Mouse (Mus musculus): ENCODE measurements around the gene Tmem50b. TPM values are rescaled to one million over a fixed set of nuclear protein-coding genes. Genes with fewer than 3 reads are reported as not detected.
"Not testable (repeated sequence)": the region's sequence is repeated elsewhere in the genome, so short reads cannot be mapped to it uniquely, and the experiment has no call there.

Tmem50b gene
- total RNA-seq (2021) (10 to 100 TPM; 60.0 to 62.2 TPM), polyA plus RNA-seq (2012; rRNA removed) (27.4 and 34.4 TPM in 2 replicates)
- long read RNA-seq, transcript Tmem50b-201 (7 exons, 2,347 nt) = major isoform, 66 of 74 reads
- long read RNA-seq, partial matches to known transcripts = 2 of 74 reads
- long read RNA-seq, other reads (novel, unspliced or antisense) = 6 of 74 reads

DNA sequence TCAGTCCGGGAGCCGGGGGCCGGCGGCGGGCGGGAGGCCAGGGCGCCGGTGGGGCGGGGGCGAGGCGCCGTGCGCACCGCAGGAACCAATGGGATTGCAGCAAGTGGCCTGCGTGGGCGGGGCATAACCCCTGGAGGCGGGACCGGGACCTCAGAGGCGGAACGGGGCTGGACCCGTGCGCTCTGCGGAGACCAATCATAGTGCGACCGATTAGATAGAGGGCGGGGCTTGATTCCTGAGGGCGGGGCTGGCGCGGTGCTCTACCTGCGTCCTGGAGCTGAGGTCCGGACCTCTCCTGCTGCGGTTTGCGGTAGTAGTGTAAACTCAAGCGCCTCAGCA, at the start of gene Tmem50b:
TSS of gene Tmem50b (minus strand) at position 129 of the 339 bp plus-strand sequence.
- peak; percentile 100 for DNase-seq

- DNase-seq = peak; percentile 98
Measured at GRCm38 (mm10) chr16:91646681-91647419, 49.2 kb upstream of the Tmem50b start, which contains the start of gene Gart. Gart (minus strand) TSS chr16:91646952.

DNA sequence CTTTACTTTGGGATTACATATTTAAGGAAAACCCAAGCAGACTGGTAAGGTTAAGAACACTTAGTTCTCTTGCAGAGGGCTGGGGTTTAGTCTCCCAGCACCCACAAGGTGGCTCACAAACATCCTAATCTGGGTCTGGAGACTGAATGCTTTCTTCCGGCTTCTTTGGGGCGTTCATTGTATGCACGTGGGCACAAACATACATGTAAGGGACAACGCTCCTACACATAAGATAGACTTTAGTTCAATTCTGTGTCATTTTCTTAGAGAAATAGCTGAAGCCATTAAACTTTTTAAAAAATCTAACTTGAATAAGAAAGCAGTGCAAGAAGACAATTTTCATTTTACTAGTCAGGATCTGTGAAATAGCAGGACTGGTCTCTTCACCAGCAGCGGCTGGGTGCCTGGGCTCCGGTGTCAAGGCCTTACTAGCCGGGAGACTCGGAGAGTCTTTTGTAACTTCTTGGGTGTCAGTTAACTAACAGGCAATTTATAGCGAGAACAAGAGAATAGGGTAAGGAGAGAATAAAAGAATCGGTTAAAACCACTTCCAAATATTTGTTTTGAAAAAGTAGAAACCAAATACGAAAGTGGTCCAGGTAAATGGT, 48.5 kb upstream of the Tmem50b start:
- DNase-seq = no peak

DNA sequence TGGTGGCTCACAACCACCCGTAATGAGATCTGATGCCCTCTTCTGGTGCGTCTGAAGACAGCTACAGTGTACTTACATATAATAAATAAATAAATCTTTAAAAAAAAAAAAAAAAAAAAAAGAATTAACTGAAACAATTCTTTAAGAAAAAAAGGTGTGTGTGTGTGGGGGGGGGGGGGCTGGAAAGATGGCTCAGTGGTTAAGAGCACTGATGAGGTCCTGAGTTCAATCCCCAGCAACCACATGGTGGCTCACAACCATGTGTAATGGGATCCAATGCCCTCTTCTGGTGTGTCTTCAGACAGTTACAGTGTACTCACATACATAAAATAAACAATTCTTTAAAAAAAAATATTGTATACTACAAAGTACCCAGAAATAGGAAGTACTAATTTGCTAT, 47.8 kb upstream of the Tmem50b start:
- not testable (repeated sequence) for DNase-seq

- DNase-seq = no peak
Measured at GRCm38 (mm10) chr16:91644901-91645300, 47.3 kb upstream of the Tmem50b start.

GRCm38 (mm10) chr16:91640171-91640570, 42.6 kb upstream of the Tmem50b start:
- DNase-seq = no peak

GRCm38 (mm10) chr16:91639636-91640035, 42.0 kb upstream of the Tmem50b start:
- DNase-seq = no peak

DNA sequence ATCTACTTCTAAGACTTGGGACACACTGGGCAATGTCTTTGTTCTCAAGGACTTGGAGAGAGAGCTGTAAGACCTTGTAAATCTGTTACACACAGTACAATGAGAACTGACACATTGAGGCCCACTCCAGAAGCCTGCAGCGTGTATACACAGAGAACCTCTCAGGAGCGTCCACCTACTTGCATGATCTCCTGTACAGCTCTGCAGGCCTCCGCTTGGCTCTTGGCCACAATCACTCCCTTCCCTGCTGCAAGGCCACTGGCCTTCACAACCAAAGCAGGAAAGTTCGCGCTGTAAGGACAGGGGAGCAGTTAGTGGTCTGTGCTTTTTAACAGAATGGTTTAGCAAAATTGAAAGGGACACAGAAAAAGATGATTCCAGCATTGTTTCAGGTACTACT, 41.6 kb upstream of the Tmem50b start:
- peak; percentile 60 for DNase-seq

DNA sequence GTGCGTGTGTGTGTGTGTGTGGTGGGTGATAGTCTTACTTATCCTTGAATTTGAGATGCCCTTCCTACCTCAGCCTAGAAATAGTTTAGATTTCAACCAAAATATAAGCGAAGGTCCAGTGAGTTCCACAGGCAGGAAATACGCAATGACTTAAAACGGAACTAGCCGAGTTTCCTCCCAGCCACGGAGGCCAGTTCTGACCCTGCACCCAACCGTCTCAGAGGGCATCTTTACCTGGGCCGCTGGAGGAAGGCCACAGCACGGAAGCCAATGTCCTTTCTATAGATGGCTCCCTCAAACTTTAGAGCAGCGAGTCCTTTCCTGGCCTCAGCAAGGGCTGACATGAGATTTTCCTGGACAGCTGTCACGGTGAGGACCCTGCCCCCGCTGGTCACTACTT, 36.0 kb upstream of the Tmem50b start:
- no peak for DNase-seq

DNA sequence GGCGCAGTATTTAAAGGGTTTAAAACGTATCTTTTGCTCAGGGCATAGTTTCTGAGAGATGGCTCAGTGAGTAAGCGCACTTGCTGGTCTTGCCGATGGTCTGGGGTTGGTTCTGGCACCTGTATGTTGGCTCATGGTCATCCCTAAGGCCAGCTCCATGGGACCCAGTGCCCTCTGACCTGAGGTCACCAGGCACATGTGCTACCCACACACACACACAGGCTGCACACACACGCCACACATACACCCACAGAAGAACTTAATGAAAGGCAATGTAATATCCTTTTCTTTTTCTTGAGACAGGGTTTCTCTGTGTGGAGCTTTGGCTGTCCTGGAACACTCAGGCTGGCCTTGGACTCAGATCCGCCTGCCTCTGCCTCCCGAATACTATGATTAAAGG, 35.3 kb upstream of the Tmem50b start:
- no peak for DNase-seq

GRCm38 (mm10) chr16:91632439-91632838, 34.8 kb upstream of the Tmem50b start:
- DNase-seq = peak; percentile 86

DNA sequence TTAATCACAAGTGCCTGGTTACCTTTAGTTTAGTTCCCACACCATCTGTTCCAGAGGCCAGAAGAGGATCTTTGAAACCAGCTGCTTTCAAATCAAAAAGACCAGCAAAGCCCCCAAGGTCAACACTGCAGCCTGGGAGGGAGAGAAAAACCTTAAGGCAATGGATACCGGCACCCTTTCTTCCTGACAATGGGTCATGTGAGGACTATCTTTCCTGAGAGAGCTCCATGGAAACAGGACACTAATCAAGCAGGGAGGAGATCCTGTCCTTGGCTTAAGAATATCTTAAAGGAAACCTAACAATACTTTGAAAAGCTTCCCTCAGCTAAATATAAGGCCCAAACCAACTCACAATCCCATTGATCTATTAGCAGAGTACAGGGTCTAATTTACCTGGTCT, 33.0 kb upstream of the Tmem50b start:
- no peak for DNase-seq

- no peak for DNase-seq
Measured at GRCm38 (mm10) chr16:91629749-91630148, 32.1 kb upstream of the Tmem50b start.

- no peak for DNase-seq
Measured at GRCm38 (mm10) chr16:91628673-91629072, 31.1 kb upstream of the Tmem50b start.

- DNase-seq = no peak
Measured at GRCm38 (mm10) chr16:91627831-91628230, 30.2 kb upstream of the Tmem50b start.

DNA sequence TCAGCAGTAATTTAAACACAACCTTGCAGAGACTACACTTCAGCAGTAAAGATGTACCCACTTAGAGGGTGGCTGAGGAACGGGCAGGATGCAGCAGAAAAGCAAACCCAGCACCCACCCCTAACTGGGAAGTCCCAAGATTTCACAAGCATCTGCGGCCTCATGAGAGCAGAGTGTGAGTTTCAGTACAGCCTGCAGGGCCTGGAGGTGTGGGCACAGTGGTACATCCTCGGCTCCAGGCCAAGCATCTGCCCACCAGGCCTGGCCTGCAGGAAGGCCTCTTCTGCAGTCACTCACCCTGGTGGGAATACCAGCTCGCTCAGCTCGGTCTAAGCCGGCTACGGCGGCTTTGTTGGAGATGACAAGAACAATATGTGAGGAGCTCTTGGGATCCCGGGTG, 25.5 kb upstream of the Tmem50b start:
- DNase-seq = no peak

DNA sequence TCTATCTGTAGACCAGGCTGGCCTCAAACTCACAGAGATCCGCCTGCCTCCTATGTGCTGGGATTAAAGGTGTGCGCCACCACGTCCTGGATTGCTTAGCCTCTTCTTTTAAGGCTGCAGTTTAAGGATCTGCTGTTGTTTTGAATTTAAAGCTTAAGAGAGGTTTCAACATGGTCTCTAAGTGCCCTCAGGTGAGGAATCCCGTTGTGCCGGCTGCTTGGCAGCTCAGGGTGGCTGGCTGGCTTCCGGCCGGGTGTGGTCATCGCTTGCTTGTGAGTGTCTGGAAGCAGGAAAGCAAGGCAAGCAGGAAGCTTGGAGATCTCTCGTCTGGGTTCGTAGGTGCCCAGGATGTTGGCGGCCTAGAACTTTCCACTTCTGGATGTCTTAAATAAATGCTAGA, 23.4 kb upstream of the Tmem50b start:
- no peak for DNase-seq

- no peak for DNase-seq
Measured at GRCm38 (mm10) chr16:91620185-91620584, 22.6 kb upstream of the Tmem50b start.

- peak; percentile 90 for DNase-seq
Measured at GRCm38 (mm10) chr16:91618511-91619501, 21.2 kb upstream of the Tmem50b start, which contains the start of gene Dnajc28. Dnajc28 (minus strand) TSS chr16:91619026.

GRCm38 (mm10) chr16:91614552-91614951, 17.0 kb upstream of the Tmem50b start:
- no peak for DNase-seq

DNA sequence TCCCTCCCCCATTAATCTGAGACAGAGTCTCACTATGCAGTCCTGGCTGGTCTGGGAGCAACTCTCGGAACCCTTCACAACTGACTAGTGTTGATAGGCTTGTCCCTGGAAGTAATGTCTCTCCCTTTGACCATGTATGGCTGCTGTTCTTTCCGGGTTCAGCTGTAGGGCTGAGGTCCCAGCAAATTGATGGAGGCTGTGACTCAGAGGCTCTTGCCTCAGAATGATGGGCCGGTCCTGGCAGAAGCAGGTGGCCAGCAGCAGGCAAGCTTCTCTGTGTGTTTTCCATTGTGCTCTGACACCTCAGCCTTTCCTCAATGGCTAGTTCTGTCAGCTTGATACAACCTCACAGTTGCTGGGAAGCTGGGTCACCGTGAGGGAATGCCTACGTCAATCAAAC, 14.9 kb upstream of the Tmem50b start:
- DNase-seq = peak; percentile 62

- DNase-seq = peak; percentile 36
Measured at GRCm38 (mm10) chr16:91611248-91611647, 13.6 kb upstream of the Tmem50b start.
